8 mouse cellular contexts compared by ENCODE assay signal in genomic region chr1:130633761-130634410, GRCm38 (mm10). TPM values are rescaled to one million over a fixed set of nuclear protein-coding genes. Genes with fewer than 3 reads are reported as not detected.
A peak's percentile ranks its signal among the peaks of the same experiment; 100 is the strongest.
DNase-seq lines count a peak whose midpoint lies in the region; ATAC-seq lines count a peak whose summit lies in the region.

No protein-coding gene starts in this region.

- no peak overlapping the region for H3K4me2 ChIP-seq in limb, embryonic 11.5 days (ENCODE audit: low read depth, severe bottlenecking)
- H3K4me2 ChIP-seq in midbrain, embryonic 15.5 days, result no peak overlapping the region

- no peak for ATAC-seq in limb, embryonic 11.5 days (ENCODE audit: insufficient number of reproducible peaks, low FRiP score, low TSS enrichment, low read depth)
- peak; percentile 54; the same call in 1 of the 2 replicates for ATAC-seq in midbrain, embryonic 15.5 days (replicated peaks)

- no peak overlapping the region for H3K27ac ChIP-seq in limb, embryonic 11.5 days (replicated peaks; ENCODE audit: low read depth, low read length)
- H3K27ac ChIP-seq in midbrain, embryonic 15.5 days, result no peak overlapping the region

- peak; percentile 3 to 26 for DNase-seq in cerebellum, adult 18-20 months
- DNase-seq in cerebellum, adult 11-12 months, result no peak
- peak; percentile 84 for DNase-seq in embryo, embryonic 10 days (ENCODE audit: low spot score)
- peak; percentile 26 for DNase-seq in gastrocnemius, postnatal 25 days
- DNase-seq in kidney, adult 18-20 months, result peak; percentile 72
- DNase-seq in limb, embryonic 11.5 days (ENCODE audit: low spot score), result peak; percentile 88
- peak; percentile 90 for DNase-seq in splenic B cell, adult 2 months (ENCODE audit: low read depth, low spot score)

- H3K9ac ChIP-seq in limb, embryonic 11.5 days (ENCODE audit: low read length), result no peak overlapping the region
- H3K9ac ChIP-seq in midbrain, embryonic 15.5 days, result no peak overlapping the region

- no peak overlapping the region for H3K4me3 ChIP-seq in limb, embryonic 11.5 days (ENCODE audit: low read depth, low read length)
- H3K4me3 ChIP-seq in midbrain, embryonic 15.5 days, result no peak overlapping the region

- no peaks in the 10 kb centered on the region for H3K9me3 ChIP-seq in limb, embryonic 11.5 days (ENCODE audit: control insufficient read depth, low read length)
- H3K9me3 ChIP-seq in midbrain, embryonic 15.5 days, result no peaks in the 10 kb centered on the region

- H3K27me3 ChIP-seq in limb, embryonic 11.5 days (ENCODE audit: control insufficient read depth, insufficient read depth, low read length), result no peaks in the 10 kb centered on the region
- H3K27me3 ChIP-seq in midbrain, embryonic 15.5 days (replicated peaks), result no peaks in the 10 kb centered on the region
- H3K27me3 ChIP-seq in splenic B cell, adult 2 months (ENCODE audit: control insufficient read depth, insufficient read depth, low read length, poor library complexity, severe bottlenecking), result no peaks in the 10 kb centered on the region

- H3K36me3 ChIP-seq in limb, embryonic 11.5 days (ENCODE audit: control insufficient read depth, insufficient read depth, low read length), result no peaks in the 10 kb centered on the region
- no peaks in the 10 kb centered on the region for H3K36me3 ChIP-seq in midbrain, embryonic 15.5 days (replicated peaks)
- no peaks in the 10 kb centered on the region for H3K36me3 ChIP-seq in splenic B cell, adult 2 months (ENCODE audit: control insufficient read depth, insufficient read depth, low read length, poor library complexity, severe bottlenecking)

- no peaks in the 10 kb centered on the region for H3K4me1 ChIP-seq in limb, embryonic 11.5 days (ENCODE audit: control insufficient read depth, insufficient read depth, low read length)
- no peaks in the 10 kb centered on the region for H3K4me1 ChIP-seq in midbrain, embryonic 15.5 days

- WGBS in limb, embryonic 11.5 days, result 30% methylated on average over 16 of the region's 16 CpGs
- WGBS in midbrain, embryonic 15.5 days, result 44% methylated on average over 16 of the region's 16 CpGs

RNA-seq across cellular contexts. Expression of gene Zp3r, which starts 4.5 kb away (rescaled TPM):
- not detected for total RNA-seq in gastrocnemius, postnatal 25 days (2021)
- not detected in 2 replicates for polyA plus RNA-seq in limb, embryonic 11.5 days (2014; fragmentation: Nextera tagmentation; extraction: Ambion mirVana)
- polyA plus RNA-seq in midbrain, embryonic 15.5 days (2015; fragmentation: Nextera tagmentation; extraction: Ambion mirVana), result not detected in 2 replicates

RNA-seq across cellular contexts. Expression of gene C4bp, which starts 27.5 kb away (rescaled TPM):
- total RNA-seq in gastrocnemius, postnatal 25 days (2021), result not detected
- not detected in 2 replicates for polyA plus RNA-seq in limb, embryonic 11.5 days (2014; fragmentation: Nextera tagmentation; extraction: Ambion mirVana)
- not detected in 2 replicates for polyA plus RNA-seq in midbrain, embryonic 15.5 days (2015; fragmentation: Nextera tagmentation; extraction: Ambion mirVana)
